Mouse (Mus musculus) liver, embryonic 14.5 days (tissue): ENCODE data around the gene Sumf1. TPM values are rescaled to one million over a fixed set of nuclear protein-coding genes. Genes with fewer than 3 reads are reported as not detected.

Experiments
- ATAC-seq: fragments of 200-750 bp; cut with Nextera tagmentation; 2 replicates; pipeline ENCODE4 v1.8.0; 2017; ENCODE audit warnings: moderate number of reproducible peaks, mild to moderate bottlenecking, moderate library complexity; ENCODE audit not compliant: insufficient read depth
- DNase-seq, 3 experiments: peaks; one replicate each; pipeline ENCODE4 v3.0.0-alpha.2; 2012 to 2013; ENCODE audit warnings: low read depth in 3 of 3, low spot score in 3 of 3
- H3K27ac ChIP-seq: fragments of 300-500 bp; sonication (generic); 2 replicates; pipeline ENCODE4 v1.5.1; 2014; ENCODE audit warnings: moderate library complexity, mild to moderate bottlenecking, control low read depth, inconsistent platforms
- H3K27me3 ChIP-seq: fragments of 300-500 bp; sonication (generic); 2 replicates; pipeline ENCODE4 v1.6.1; 2014; ENCODE audit warnings: mild to moderate bottlenecking, low read length, moderate library complexity; ENCODE audit not compliant: control insufficient read depth, insufficient read depth
- H3K36me3 ChIP-seq: fragments of 300-500 bp; sonication (generic); replicated peaks from 2 replicates; pipeline ENCODE4 v1.6.1; 2014; ENCODE audit warnings: low read depth; ENCODE audit not compliant: control insufficient read depth, insufficient read depth
- H3K4me1 ChIP-seq, 2 experiments: fragments of 200-500 bp in 1 of 2; fragments of 300-500 bp in 1 of 2; sonication (generic) in 1 of 2; replicated peaks; 2 replicates each; pipeline ENCODE4 v1.6.1; 2012 to 2014; ENCODE audit warnings: antibody characterized with exemption in 1 of 2, inconsistent platforms in 1 of 2, low read length in 1 of 2; ENCODE audit not compliant: control insufficient read depth in 2 of 2, insufficient read depth in 2 of 2
- H3K4me2 ChIP-seq: fragments of 300-500 bp; sonication (generic); 2 replicates; pipeline ENCODE4 v1.6.1; 2014; ENCODE audit warnings: low read depth, mild to moderate bottlenecking, control low read depth, moderate library complexity
- H3K4me3 ChIP-seq, 2 experiments: fragments of 200-500 bp in 1 of 2; fragments of 300-500 bp in 1 of 2; sonication (generic) in 1 of 2; 2 replicates each; pipeline ENCODE4 v1.5.1; 2012 to 2014; ENCODE audit warnings: low read depth in 2 of 2, low read length in 2 of 2, mild to moderate bottlenecking in 2 of 2, control low read depth in 1 of 2, inconsistent platforms in 1 of 2, moderate library complexity in 1 of 2; ENCODE audit not compliant: insufficient read depth in 1 of 2
- H3K9ac ChIP-seq: fragments of 300-500 bp; sonication (generic); replicated peaks from 2 replicates; pipeline ENCODE4 v1.6.1; 2014; ENCODE audit warnings: mild to moderate bottlenecking, control low read depth, moderate library complexity
- H3K9me3 ChIP-seq: fragments of 300-500 bp; sonication (generic); 2 replicates; pipeline ENCODE4 v1.6.1; 2016; ENCODE audit warnings: low read length, mixed read lengths; ENCODE audit not compliant: control insufficient read depth
- CTCF ChIP-seq: IDR thresholded peaks from 2 replicates; pipeline ENCODE4 v1.5.1; 2016; ENCODE audit warnings: antibody characterized with exemption, low read depth, control low read depth
- EP300 ChIP-seq: IDR thresholded peaks from 2 replicates; pipeline ENCODE4 v1.6.1; 2016; ENCODE audit warnings: antibody characterized with exemption, low read depth
- WGBS: fragments of 180-500 bp; shearing (Covaris S2); extraction: QIAGEN DNeasy Blood & Tissue Kit; methylation state at CpG from one replicate; pipeline ENCODE4 v1.1.7; 2014; ENCODE audit not compliant: insufficient replicate concordance; 5-methylcytosine and 5-hydroxymethylcytosine counted together
- polyA plus RNA-seq, 2 experiments: library from polyadenylated mRNA; depleted of rRNA in 1 of 2; stranded (reverse) in 1 of 2; unstranded in 1 of 2; fragments of >200 nt; fragmentation: Nextera tagmentation in 1 of 2; extraction: Ambion mirVana in 1 of 2; gene quantifications; 2 replicates each; pipeline versions ENCODE4 v1.2.1 to v1.2.3; 2012 to 2014

The Sumf1 gene
- polyA plus RNA-seq (2012; rRNA removed) (3.8 and 5.4 TPM in 2 replicates), polyA plus RNA-seq (2014; fragmentation: Nextera tagmentation; extraction: Ambion mirVana) (8.2 and 8.6 TPM in 2 replicates)

GRCm38 (mm10) chr6:108184847-108185684 lies at the start of gene Sumf1:
Sumf1 (minus strand) TSS chr6:108185582.
- no peak for TF ChIP-seq CTCF
- TF ChIP-seq EP300 = no peak
- peak; percentile 79 to 83 (median 80) for DNase-seq
- peak within 1 kb of the TSS; percentile 69 for H3K9ac ChIP-seq
- peak within 1 kb of the TSS; percentile 72 for H3K4me2 ChIP-seq
- ATAC-seq = peak; percentile 84
- H3K27ac ChIP-seq = no peak within 1 kb of the TSS
- H3K9me3 ChIP-seq = no peaks in the 10 kb centered on the region
- H3K36me3 ChIP-seq = no peaks in the 10 kb centered on the region
- H3K4me1 ChIP-seq = peaks cover 3% of the 10 kb centered on the region in 2 experiments; a peak in 2 of 4 replicates
- peak within 1 kb of the TSS; percentile 61 to 88 for H3K4me3 ChIP-seq
- 4% methylated on average over 45 of the region's 49 CpGs for WGBS
- H3K27me3 ChIP-seq = no peaks in the 10 kb centered on the region

- Histone ChIP-seq H3K36me3 (no peaks in the 10 kb centered on the region), H3K4me3 (no peak overlapping the region), H3K27ac (no peak overlapping the region), H3K9me3 (no peaks in the 10 kb centered on the region), H3K9ac (no peak overlapping the region), H3K4me2 (no peak overlapping the region), H3K4me1 (peaks cover 3 to 17% of the 10 kb centered on the region in 2 experiments; a peak in 3 of 4 replicates), H3K27me3 (no peaks in the 10 kb centered on the region)
- TF ChIP-seq EP300 = no peak
- no peak for TF ChIP-seq CTCF
- DNase-seq (no peak), ATAC-seq (no peak)
- 74% methylated on average over 6 of the region's 6 CpGs for WGBS
These were observed 49.2 kb upstream of the Sumf1 start for GRCm38 (mm10) chr6:108234536-108234935.

DNA sequence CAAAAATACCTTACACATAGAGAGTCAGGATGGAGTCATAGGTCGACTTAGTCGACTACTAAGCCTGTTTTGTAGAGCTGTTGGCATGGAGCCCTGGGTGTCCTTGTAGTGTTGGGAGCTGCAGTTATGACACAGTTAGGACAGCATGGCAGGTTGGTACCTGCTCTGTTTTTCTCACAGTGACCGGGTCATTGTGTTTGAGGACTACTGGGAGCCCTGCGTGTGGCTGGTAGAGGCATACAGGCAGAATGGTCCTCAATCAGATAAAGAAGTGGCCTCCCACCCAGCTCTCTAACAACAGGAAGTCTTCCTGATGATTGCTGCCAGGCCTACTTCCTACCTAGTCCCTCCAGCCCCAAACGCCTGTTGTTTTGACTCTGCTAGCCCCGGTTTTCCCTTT lies 47.7 kb upstream of the Sumf1 start:
- H3K4me2 ChIP-seq = no peak overlapping the region
- ATAC-seq = no peak
- H3K27ac ChIP-seq = no peak overlapping the region
- H3K9me3 ChIP-seq = no peaks in the 10 kb centered on the region
- TF ChIP-seq EP300 = no peak
- TF ChIP-seq CTCF = no peak
- WGBS = 15% methylated on average over 6 of the region's 6 CpGs
- no peak overlapping the region for H3K4me3 ChIP-seq
- no peak for DNase-seq
- H3K4me1 ChIP-seq = peaks cover 3 to 17% of the 10 kb centered on the region in 2 experiments; a peak in 3 of 4 replicates
- no peaks in the 10 kb centered on the region for H3K36me3 ChIP-seq
- no peaks in the 10 kb centered on the region for H3K27me3 ChIP-seq
- no peak overlapping the region for H3K9ac ChIP-seq

- Histone ChIP-seq H3K4me1 (peaks cover 3 to 15% of the 10 kb centered on the region in 2 experiments; a peak in 3 of 4 replicates), H3K9ac (no peak overlapping the region), H3K9me3 (no peaks in the 10 kb centered on the region), H3K4me3 (no peak overlapping the region), H3K27me3 (no peaks in the 10 kb centered on the region), H3K4me2 (no peak overlapping the region), H3K27ac (no peak overlapping the region), H3K36me3 (no peaks in the 10 kb centered on the region)
- 58% methylated on average over 11 of the region's 11 CpGs for WGBS
- TF ChIP-seq CTCF (no peak), EP300 (no peak)
- ATAC-seq = no peak
- DNase-seq = no peak
These were observed 46.7 kb upstream of the Sumf1 start for GRCm38 (mm10) chr6:108231892-108232710.

GRCm38 (mm10) chr6:108230608-108231007 lies 45.2 kb upstream of the Sumf1 start:
- DNase-seq = no peak

More at GRCm38 (mm10) chr6:108230608-108231007, 45.2 kb upstream of the Sumf1 start:
- Histone ChIP-seq H3K4me3 (no peak overlapping the region), H3K4me2 (no peak overlapping the region), H3K36me3 (no peaks in the 10 kb centered on the region), H3K27me3 (no peaks in the 10 kb centered on the region), H3K9me3 (no peaks in the 10 kb centered on the region), H3K4me1 (peaks cover 3 to 15% of the 10 kb centered on the region in 2 experiments; a peak in 3 of 4 replicates), H3K27ac (no peak overlapping the region), H3K9ac (no peak overlapping the region)
- TF ChIP-seq CTCF = no peak
- TF ChIP-seq EP300 = no peak
- 70% methylated on average over 3 of the region's 3 CpGs for WGBS
- ATAC-seq = no peak
